Mouse (Mus musculus): ENCODE measurements around the gene Nudt19. TPM values are rescaled to one million over a fixed set of nuclear protein-coding genes. Genes with fewer than 3 reads are reported as not detected.

Nudt19 gene
- polyA plus RNA-seq, 1 experiment from 2014 or later = 135 TPM

DNA sequence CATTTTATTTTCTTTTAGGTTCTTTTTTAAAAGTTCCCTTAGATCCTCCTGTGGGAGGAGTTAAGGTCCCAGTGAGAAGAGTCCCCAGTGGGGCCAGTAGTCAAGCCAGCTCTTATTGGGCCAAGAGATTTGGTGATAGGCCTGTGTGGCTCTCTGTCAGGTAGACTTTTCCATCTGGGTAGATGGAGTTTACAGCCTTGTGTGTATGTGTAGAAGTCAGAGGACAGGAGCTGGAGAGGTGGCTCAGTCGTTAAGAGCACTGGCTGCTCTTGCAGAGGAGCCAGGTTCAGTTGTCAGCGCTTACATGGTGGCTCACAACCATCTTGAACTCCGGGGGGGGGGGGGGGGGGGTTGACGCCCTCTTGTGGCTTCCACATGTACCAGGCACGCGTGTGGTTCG lies 33.4 kb upstream of the Nudt19 start:
- H3K4me3 ChIP-seq (replicated peaks; ENCODE audit: low read depth, low read length) = no peak overlapping the region
- H3K27me3 ChIP-seq (ENCODE audit: insufficient read depth, low read length) = peaks cover 6% of the 10 kb centered on the region; the same call in 1 of the 2 replicates
- no peak overlapping the region for H3K27ac ChIP-seq
- H3K4me1 ChIP-seq (replicated peaks; ENCODE audit: insufficient read depth, low read length) = 0 out of 2 replicates have a peak, but pooled peaks cover 2% of the 10 kb centered on the region
- no peak overlapping the region for H3K9ac ChIP-seq (ENCODE audit: low read depth, low read length)
- ATAC-seq (replicated peaks; ENCODE audit: low FRiP score, low read depth) = no peak
- no peak for DNase-seq (ENCODE audit: low spot score)
- 75% methylated on average over 7 of the region's 7 CpGs for WGBS
- no peaks in the 10 kb centered on the region for H3K9me3 ChIP-seq (replicated peaks; ENCODE audit: low read length)
- H3K4me2 ChIP-seq (ENCODE audit: low read length) = no peak overlapping the region
- H3K36me3 ChIP-seq (ENCODE audit: insufficient read depth, low read length) = 0 out of 2 replicates have a peak, but pooled peaks cover 6% of the 10 kb centered on the region
- TF ChIP-seq CTCF (IDR thresholded peaks at IDR 0.05; ENCODE audit: low read depth) = no peak

DNA sequence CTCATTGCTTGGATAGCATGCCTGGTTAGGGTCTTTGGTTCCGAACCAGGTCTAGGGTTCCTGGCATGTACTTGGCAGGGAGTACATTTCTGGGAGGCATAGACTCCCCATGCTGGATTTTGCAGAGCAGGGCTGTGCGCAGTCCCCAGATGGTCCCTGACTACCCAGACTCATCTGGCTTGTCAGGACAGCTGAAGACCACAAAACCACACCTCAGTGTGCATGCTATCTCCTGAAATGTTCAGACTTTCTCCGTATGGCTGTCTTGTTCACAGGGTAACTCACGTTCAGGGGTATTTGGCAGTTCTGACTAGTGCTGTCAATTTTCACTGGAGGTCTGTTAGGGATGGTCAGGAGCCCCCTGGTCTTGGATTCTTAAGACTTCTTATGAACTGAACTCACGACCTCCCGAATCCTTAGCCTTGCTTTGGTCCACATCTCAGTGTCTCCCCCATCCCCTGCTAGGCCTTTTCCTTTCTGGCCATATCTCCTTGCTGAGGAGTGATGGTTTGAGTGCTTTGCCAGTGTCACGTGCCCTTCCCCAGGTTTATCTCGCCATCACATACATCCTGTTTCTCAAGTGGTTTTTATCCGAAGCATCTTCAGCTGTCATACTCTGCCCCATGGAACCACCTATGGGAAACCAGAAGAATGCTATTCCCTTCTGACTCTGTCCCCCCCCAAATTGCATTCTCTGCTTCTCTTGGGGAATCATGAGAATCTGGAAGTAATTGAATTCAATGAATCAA lies 32.8 kb upstream of the Nudt19 start:
- Histone ChIP-seq H3K9ac (ENCODE audit: low read depth, low read length) (no peak overlapping the region), H3K36me3 (ENCODE audit: insufficient read depth, low read length) (0 out of 2 replicates have a peak, but pooled peaks cover 6% of the 10 kb centered on the region), H3K4me2 (ENCODE audit: low read length) (no peak overlapping the region), H3K4me1 (replicated peaks; ENCODE audit: insufficient read depth, low read length) (0 out of 2 replicates have a peak, but pooled peaks cover 4% of the 10 kb centered on the region), H3K27ac (no peak overlapping the region), H3K27me3 (ENCODE audit: insufficient read depth, low read length) (peaks cover 12% of the 10 kb centered on the region; the same call in 1 of the 2 replicates), H3K9me3 (replicated peaks; ENCODE audit: low read length) (no peaks in the 10 kb centered on the region), H3K4me3 (replicated peaks; ENCODE audit: low read depth, low read length) (no peak overlapping the region)
- ATAC-seq (replicated peaks; ENCODE audit: low FRiP score, low read depth) = no peak
- DNase-seq (ENCODE audit: low spot score) = no peak
- WGBS = 82% methylated on average over 9 of the region's 9 CpGs
- no peak for TF ChIP-seq CTCF (IDR thresholded peaks at IDR 0.05; ENCODE audit: low read depth)

DNA sequence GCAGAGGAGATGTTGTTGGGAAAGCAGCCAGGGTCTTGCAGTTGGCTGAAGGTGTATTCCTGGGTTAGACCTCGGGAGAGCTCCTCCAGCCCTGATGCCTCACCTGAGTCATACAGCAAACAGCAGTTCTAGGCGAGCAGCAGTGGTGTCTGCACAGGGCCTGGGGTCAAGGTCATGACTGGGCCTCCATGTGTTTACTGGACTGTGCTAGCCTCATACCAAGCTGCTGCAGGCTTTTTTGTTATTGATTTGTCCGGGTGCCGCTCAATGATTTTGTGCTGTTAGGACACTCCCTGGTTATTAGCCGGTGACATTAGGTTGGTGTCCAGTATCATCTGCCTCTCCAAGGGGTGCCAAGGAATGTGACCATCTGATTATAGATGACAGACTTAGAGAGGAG lies 31.6 kb upstream of the Nudt19 start:
- Histone ChIP-seq H3K27ac (no peak overlapping the region), H3K9ac (ENCODE audit: low read depth, low read length) (no peak overlapping the region), H3K4me2 (ENCODE audit: low read length) (no peak overlapping the region), H3K4me3 (replicated peaks; ENCODE audit: low read depth, low read length) (no peak overlapping the region), H3K9me3 (replicated peaks; ENCODE audit: low read length) (no peaks in the 10 kb centered on the region), H3K27me3 (ENCODE audit: insufficient read depth, low read length) (peaks cover 23% of the 10 kb centered on the region), H3K36me3 (ENCODE audit: insufficient read depth, low read length) (no peaks in the 10 kb centered on the region), H3K4me1 (replicated peaks; ENCODE audit: insufficient read depth, low read length) (0 out of 2 replicates have a peak, but pooled peaks cover 4% of the 10 kb centered on the region)
- ATAC-seq (replicated peaks; ENCODE audit: low FRiP score, low read depth) (no peak), DNase-seq (ENCODE audit: low spot score) (no peak)
- WGBS = 69% methylated on average over 5 of the region's 5 CpGs
- TF ChIP-seq CTCF (IDR thresholded peaks at IDR 0.05; ENCODE audit: low read depth) = no peak

DNA sequence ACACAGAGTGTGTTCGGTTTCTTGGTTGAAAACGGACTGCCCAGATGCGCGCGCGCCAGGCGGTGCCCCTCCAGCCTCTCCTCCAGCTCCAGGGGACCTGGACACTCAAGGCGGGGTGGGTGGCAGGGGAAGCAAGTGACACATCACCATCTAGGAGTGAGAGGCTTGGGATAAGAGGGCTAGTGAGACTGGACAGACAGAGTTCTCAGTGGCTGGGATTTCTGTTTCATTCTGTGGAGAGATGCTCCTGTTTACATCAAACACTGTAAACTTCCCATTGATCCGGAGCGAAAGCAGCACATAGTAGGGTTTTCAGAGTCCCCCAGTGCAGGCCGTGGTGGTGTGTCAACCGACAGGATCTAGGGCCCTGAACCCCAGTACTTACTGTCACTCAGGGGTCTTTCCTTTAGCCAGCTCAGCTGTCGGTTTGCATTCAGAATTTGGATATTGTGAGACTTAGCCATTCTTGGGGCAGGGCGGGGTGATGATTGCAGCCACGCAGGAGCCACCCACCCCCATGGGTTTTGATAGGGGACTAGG lies 30.9 kb upstream of the Nudt19 start:
- TF ChIP-seq CTCF (IDR thresholded peaks at IDR 0.05; ENCODE audit: low read depth) = no peak
- Histone ChIP-seq H3K27me3 (ENCODE audit: insufficient read depth, low read length) (peaks cover 26% of the 10 kb centered on the region), H3K36me3 (ENCODE audit: insufficient read depth, low read length) (no peaks in the 10 kb centered on the region), H3K27ac (no peak overlapping the region), H3K9ac (ENCODE audit: low read depth, low read length) (peak overlapping the region; percentile 52), H3K9me3 (replicated peaks; ENCODE audit: low read length) (no peaks in the 10 kb centered on the region), H3K4me3 (replicated peaks; ENCODE audit: low read depth, low read length) (peak overlapping the region; percentile 72), H3K4me1 (replicated peaks; ENCODE audit: insufficient read depth, low read length) (0 out of 2 replicates have a peak, but pooled peaks cover 4% of the 10 kb centered on the region), H3K4me2 (ENCODE audit: low read length) (peak overlapping the region; percentile 88)
- WGBS = 22% methylated on average over 15 of the region's 15 CpGs
- DNase-seq (ENCODE audit: low spot score) (no peak), ATAC-seq (replicated peaks; ENCODE audit: low FRiP score, low read depth) (no peak)

DNA sequence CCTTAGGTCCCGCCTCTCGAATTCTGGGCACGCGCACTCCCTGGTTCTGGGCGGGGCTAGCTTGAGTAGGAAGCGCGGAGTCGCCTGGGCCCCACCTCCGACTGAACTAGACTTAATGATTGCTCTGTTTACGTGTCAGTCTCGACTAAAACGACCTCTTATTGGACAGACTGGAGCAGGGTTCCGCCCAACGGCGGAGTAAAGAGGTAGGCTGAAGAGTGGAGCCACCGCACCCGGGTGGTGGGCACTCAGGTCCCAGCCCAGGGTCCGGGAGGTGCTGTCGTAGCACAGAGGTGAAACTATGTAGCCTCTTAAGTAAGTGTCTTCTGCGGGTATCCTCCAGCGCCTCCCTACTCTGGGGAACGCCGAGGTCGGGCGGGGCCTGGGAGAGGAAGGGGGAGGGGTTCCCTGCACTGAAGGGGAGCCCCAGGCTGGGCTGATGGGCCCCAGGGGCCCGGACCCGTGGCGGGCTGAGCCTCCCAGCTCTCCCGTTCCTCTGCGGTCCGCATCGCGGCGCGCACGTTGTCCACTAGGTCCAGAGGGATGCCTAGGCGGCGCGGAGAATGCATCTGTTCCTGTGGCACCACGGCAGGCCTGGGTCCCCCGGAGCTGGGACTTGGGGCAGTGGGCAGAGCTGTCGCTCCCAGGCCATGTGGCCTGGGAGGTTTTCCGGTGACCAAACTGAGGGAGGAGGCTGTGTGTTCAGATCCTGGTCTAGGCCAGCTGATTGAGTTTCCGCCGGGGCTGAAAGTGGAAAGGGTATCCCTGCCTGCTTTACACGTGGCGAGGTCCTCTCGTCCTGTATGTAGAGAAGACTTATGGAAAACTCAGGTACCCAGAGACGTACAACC lies 30.2 kb upstream of the Nudt19 start, which contains the start of gene Ankrd27:
Gene Ankrd27, plus strand, starts transcription at position 190 of the 851 bp plus-strand sequence.
- Histone ChIP-seq H3K36me3 (ENCODE audit: insufficient read depth, low read length) (no peaks in the 10 kb centered on the region), H3K27me3 (ENCODE audit: insufficient read depth, low read length) (peaks cover 26% of the 10 kb centered on the region), H3K4me2 (ENCODE audit: low read length) (peak within 1 kb of the TSS; percentile 88), H3K4me3 (replicated peaks; ENCODE audit: low read depth, low read length) (peak within 1 kb of the TSS; percentile 72), H3K9me3 (replicated peaks; ENCODE audit: low read length) (no peaks in the 10 kb centered on the region), H3K4me1 (replicated peaks; ENCODE audit: insufficient read depth, low read length) (0 out of 2 replicates have a peak, but pooled peaks cover 4% of the 10 kb centered on the region), H3K27ac (0 out of 2 replicates have a peak within 1 kb of the TSS, but pooled peaks have one; percentile 32), H3K9ac (ENCODE audit: low read depth, low read length) (peak within 1 kb of the TSS; percentile 52)
- peak; percentile 98 for ATAC-seq (replicated peaks; ENCODE audit: low FRiP score, low read depth)
- TF ChIP-seq CTCF (IDR thresholded peaks at IDR 0.05; ENCODE audit: low read depth) = no peak
- peak; percentile 99 for DNase-seq (ENCODE audit: low spot score)
- 1% methylated on average over 49 of the region's 49 CpGs for WGBS
